Mouse (Mus musculus): ENCODE data around the gene Gtse1. TPM values are rescaled to one million over a fixed set of nuclear protein-coding genes. Genes with fewer than 3 reads are reported as not detected.
A peak's percentile ranks its signal among the peaks of the same experiment; 100 is the strongest.

The Gtse1 gene
- polyA plus RNA-seq, 1 experiment from 2014 or later = 2.3 TPM

- H3K27me3 ChIP-seq (ENCODE audit: control insufficient read depth, insufficient read depth, low read length) = no peaks in the 10 kb centered on the region
- no peak overlapping the region for H3K9ac ChIP-seq (replicated peaks; ENCODE audit: low read depth, low read length)
- no peak overlapping the region for H3K4me3 ChIP-seq (ENCODE audit: low read depth, low read length)
- peaks cover 15% of the 10 kb centered on the region for H3K36me3 ChIP-seq (ENCODE audit: control insufficient read depth, insufficient read depth, low read length)
- H3K9me3 ChIP-seq (ENCODE audit: control insufficient read depth, low read length) = no peaks in the 10 kb centered on the region
- WGBS = 24% methylated on average over 10 of the region's 10 CpGs
- peak; percentile 26; the same call in 1 of the 2 replicates for ATAC-seq (ENCODE audit: low read depth)
- H3K4me1 ChIP-seq (ENCODE audit: control insufficient read depth, insufficient read depth, low read length) = peaks cover 16% of the 10 kb centered on the region
- H3K4me2 ChIP-seq (ENCODE audit: low read depth, low read length) = no peak overlapping the region
- H3K27ac ChIP-seq (ENCODE audit: low read depth, low read length) = peak overlapping the region; percentile 55; the same call in 1 of the 2 replicates
These were observed 32.4 kb downstream of the Gtse1 start for GRCm38 (mm10) chr15:85891971-85892370.

GRCm38 (mm10) chr15:85892498-85893118 is 33.1 kb downstream of the Gtse1 start:
- no peaks in the 10 kb centered on the region for H3K9me3 ChIP-seq (ENCODE audit: control insufficient read depth, low read length)
- H3K4me3 ChIP-seq (ENCODE audit: low read depth, low read length) = no peak overlapping the region
- 8% methylated on average over 13 of the region's 13 CpGs for WGBS
- H3K9ac ChIP-seq (replicated peaks; ENCODE audit: low read depth, low read length) = no peak overlapping the region
- peak overlapping the region; percentile 64 for H3K27ac ChIP-seq (ENCODE audit: low read depth, low read length)
- peaks cover 16% of the 10 kb centered on the region for H3K4me1 ChIP-seq (ENCODE audit: control insufficient read depth, insufficient read depth, low read length)
- H3K27me3 ChIP-seq (ENCODE audit: control insufficient read depth, insufficient read depth, low read length) = no peaks in the 10 kb centered on the region
- peaks cover 18% of the 10 kb centered on the region for H3K36me3 ChIP-seq (ENCODE audit: control insufficient read depth, insufficient read depth, low read length)
- peak; percentile 80 for ATAC-seq (ENCODE audit: low read depth)
- H3K4me2 ChIP-seq (ENCODE audit: low read depth, low read length) = no peak overlapping the region

GRCm38 (mm10) chr15:85893871-85894270 is 34.3 kb downstream of the Gtse1 start:
- H3K27ac ChIP-seq (ENCODE audit: low read depth, low read length) = no peak overlapping the region
- no peak for ATAC-seq (ENCODE audit: low read depth)
- peaks cover 28% of the 10 kb centered on the region for H3K36me3 ChIP-seq (ENCODE audit: control insufficient read depth, insufficient read depth, low read length)
- peaks cover 16% of the 10 kb centered on the region for H3K4me1 ChIP-seq (ENCODE audit: control insufficient read depth, insufficient read depth, low read length)
- no peak overlapping the region for H3K9ac ChIP-seq (replicated peaks; ENCODE audit: low read depth, low read length)
- H3K4me2 ChIP-seq (ENCODE audit: low read depth, low read length) = no peak overlapping the region
- no peaks in the 10 kb centered on the region for H3K9me3 ChIP-seq (ENCODE audit: control insufficient read depth, low read length)
- H3K27me3 ChIP-seq (ENCODE audit: control insufficient read depth, insufficient read depth, low read length) = no peaks in the 10 kb centered on the region
- H3K4me3 ChIP-seq (ENCODE audit: low read depth, low read length) = no peak overlapping the region
- WGBS = 91% methylated on average over 7 of the region's 7 CpGs

GRCm38 (mm10) chr15:85896284-85896683 is 36.7 kb downstream of the Gtse1 start:
- H3K4me3 ChIP-seq (ENCODE audit: low read depth, low read length) = no peak overlapping the region
- H3K36me3 ChIP-seq (ENCODE audit: control insufficient read depth, insufficient read depth, low read length) = peaks cover 30% of the 10 kb centered on the region
- whole genome bisulfite sequencing = 17% methylated on average over 8 of the region's 8 CpGs
- H3K9ac ChIP-seq (replicated peaks; ENCODE audit: low read depth, low read length) = no peak overlapping the region
- H3K27me3 ChIP-seq (ENCODE audit: control insufficient read depth, insufficient read depth, low read length) = no peaks in the 10 kb centered on the region
- peaks cover 18% of the 10 kb centered on the region for H3K4me1 ChIP-seq (ENCODE audit: control insufficient read depth, insufficient read depth, low read length)
- no peak overlapping the region for H3K4me2 ChIP-seq (ENCODE audit: low read depth, low read length)
- peak; percentile 21; the same call in 1 of the 2 replicates for ATAC-seq (ENCODE audit: low read depth)
- no peaks in the 10 kb centered on the region for H3K9me3 ChIP-seq (ENCODE audit: control insufficient read depth, low read length)
- H3K27ac ChIP-seq (ENCODE audit: low read depth, low read length) = no peak overlapping the region

GRCm38 (mm10) chr15:85897113-85897512 is 37.6 kb downstream of the Gtse1 start:
- Histone ChIP-seq H3K36me3 (ENCODE audit: control insufficient read depth, insufficient read depth, low read length) (peaks cover 30% of the 10 kb centered on the region), H3K4me3 (ENCODE audit: low read depth, low read length) (no peak overlapping the region), H3K4me1 (ENCODE audit: control insufficient read depth, insufficient read depth, low read length) (peaks cover 14% of the 10 kb centered on the region; the same call in 1 of the 2 replicates), H3K27me3 (ENCODE audit: control insufficient read depth, insufficient read depth, low read length) (no peaks in the 10 kb centered on the region), H3K4me2 (ENCODE audit: low read depth, low read length) (no peak overlapping the region), H3K9ac (replicated peaks; ENCODE audit: low read depth, low read length) (no peak overlapping the region), H3K27ac (ENCODE audit: low read depth, low read length) (0 out of 2 replicates have a peak overlapping the region, but pooled peaks have one; percentile 16), H3K9me3 (ENCODE audit: control insufficient read depth, low read length) (no peaks in the 10 kb centered on the region)
- WGBS = 72% methylated on average over 10 of the region's 10 CpGs
- ATAC-seq (ENCODE audit: low read depth) = no peak; the same call in 1 of the 2 replicates

GRCm38 (mm10) chr15:85899396-85899795 is 39.9 kb downstream of the Gtse1 start:
- Histone ChIP-seq H3K27me3 (ENCODE audit: control insufficient read depth, insufficient read depth, low read length) (no peaks in the 10 kb centered on the region), H3K4me2 (ENCODE audit: low read depth, low read length) (no peak overlapping the region), H3K27ac (ENCODE audit: low read depth, low read length) (no peak overlapping the region), H3K9me3 (ENCODE audit: control insufficient read depth, low read length) (no peaks in the 10 kb centered on the region), H3K36me3 (ENCODE audit: control insufficient read depth, insufficient read depth, low read length) (peaks cover 23% of the 10 kb centered on the region), H3K4me3 (ENCODE audit: low read depth, low read length) (no peak overlapping the region), H3K4me1 (ENCODE audit: control insufficient read depth, insufficient read depth, low read length) (0 out of 2 replicates have a peak, but pooled peaks cover 2% of the 10 kb centered on the region), H3K9ac (replicated peaks; ENCODE audit: low read depth, low read length) (no peak overlapping the region)
- 44% methylated on average over 6 of the region's 6 CpGs for WGBS
- no peak for ATAC-seq (ENCODE audit: low read depth)

- 0 out of 2 replicates have a peak, but pooled peaks cover 2% of the 10 kb centered on the region for H3K4me1 ChIP-seq (ENCODE audit: control insufficient read depth, insufficient read depth, low read length)
- 79% methylated on average over 8 of the region's 8 CpGs for WGBS
- H3K9me3 ChIP-seq (ENCODE audit: control insufficient read depth, low read length) = no peaks in the 10 kb centered on the region
- H3K9ac ChIP-seq (replicated peaks; ENCODE audit: low read depth, low read length) = no peak overlapping the region
- ATAC-seq (ENCODE audit: low read depth) = no peak
- no peak overlapping the region for H3K27ac ChIP-seq (ENCODE audit: low read depth, low read length)
- H3K36me3 ChIP-seq (ENCODE audit: control insufficient read depth, insufficient read depth, low read length) = peaks cover 15% of the 10 kb centered on the region
- H3K4me3 ChIP-seq (ENCODE audit: low read depth, low read length) = no peak overlapping the region
- no peaks in the 10 kb centered on the region for H3K27me3 ChIP-seq (ENCODE audit: control insufficient read depth, insufficient read depth, low read length)
- H3K4me2 ChIP-seq (ENCODE audit: low read depth, low read length) = no peak overlapping the region
These were observed 40.8 kb downstream of the Gtse1 start for GRCm38 (mm10) chr15:85900318-85900717.

- 83% methylated on average over 12 of the region's 12 CpGs for WGBS
- H3K4me1 ChIP-seq (ENCODE audit: control insufficient read depth, insufficient read depth, low read length) = 0 out of 2 replicates have a peak, but pooled peaks cover 2% of the 10 kb centered on the region
These were observed 41.3 kb downstream of the Gtse1 start for GRCm38 (mm10) chr15:85900801-85901200.

GRCm38 (mm10) chr15:85902505-85902904 is 43.0 kb downstream of the Gtse1 start:
- Histone ChIP-seq H3K9me3 (ENCODE audit: control insufficient read depth, low read length) (no peaks in the 10 kb centered on the region), H3K4me2 (ENCODE audit: low read depth, low read length) (no peak overlapping the region), H3K36me3 (ENCODE audit: control insufficient read depth, insufficient read depth, low read length) (peaks cover 13% of the 10 kb centered on the region; the same call in 1 of the 2 replicates), H3K9ac (replicated peaks; ENCODE audit: low read depth, low read length) (no peak overlapping the region), H3K27ac (ENCODE audit: low read depth, low read length) (no peak overlapping the region), H3K4me1 (ENCODE audit: control insufficient read depth, insufficient read depth, low read length) (0 out of 2 replicates have a peak, but pooled peaks cover 2% of the 10 kb centered on the region), H3K27me3 (ENCODE audit: control insufficient read depth, insufficient read depth, low read length) (no peaks in the 10 kb centered on the region), H3K4me3 (ENCODE audit: low read depth, low read length) (no peak overlapping the region)
- WGBS = 92% methylated on average over 10 of the region's 10 CpGs
- no peak for ATAC-seq (ENCODE audit: low read depth)

More at GRCm38 (mm10) chr15:85900801-85901200, 41.3 kb downstream of the Gtse1 start:
- Histone ChIP-seq H3K27me3 (ENCODE audit: control insufficient read depth, insufficient read depth, low read length) (no peaks in the 10 kb centered on the region), H3K27ac (ENCODE audit: low read depth, low read length) (no peak overlapping the region), H3K9me3 (ENCODE audit: control insufficient read depth, low read length) (no peaks in the 10 kb centered on the region), H3K4me2 (ENCODE audit: low read depth, low read length) (no peak overlapping the region), H3K36me3 (ENCODE audit: control insufficient read depth, insufficient read depth, low read length) (peaks cover 15% of the 10 kb centered on the region), H3K9ac (replicated peaks; ENCODE audit: low read depth, low read length) (no peak overlapping the region), H3K4me3 (ENCODE audit: low read depth, low read length) (no peak overlapping the region)
- no peak for ATAC-seq (ENCODE audit: low read depth)

Data from neural tube, embryonic 14.5 days (tissue).